Mouse (Mus musculus): ENCODE results near the gene Clint1.

Gene Clint1

DNA sequence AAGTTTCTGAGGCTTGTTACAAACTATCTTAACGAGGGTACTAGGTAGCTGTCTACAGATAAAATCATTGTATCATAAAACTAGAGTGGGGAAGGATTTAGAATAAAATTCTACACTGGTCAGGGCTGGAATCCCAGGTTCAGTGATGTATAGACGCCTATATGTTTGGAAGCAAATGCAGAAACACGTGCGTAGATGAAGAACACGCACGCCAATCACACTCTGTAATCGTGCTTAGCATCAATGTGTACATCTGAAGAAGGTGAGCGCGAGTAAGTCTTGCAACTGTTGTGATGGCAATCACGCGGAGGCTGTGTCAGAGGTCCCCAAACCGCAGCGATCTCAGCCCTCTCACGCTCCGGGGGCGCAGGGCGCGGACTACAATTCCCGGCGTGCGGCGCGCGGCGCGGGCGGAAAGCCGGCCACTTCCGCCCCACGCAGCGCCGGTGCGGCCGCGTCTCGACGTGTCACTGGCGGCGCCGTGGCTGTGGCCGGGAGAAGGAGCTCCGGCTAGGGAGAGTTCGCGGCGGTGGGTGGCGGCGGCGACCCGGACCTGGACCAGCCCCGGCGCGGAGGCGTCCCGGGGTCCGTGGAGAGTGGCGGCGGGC is at the start of gene Clint1:
Gene Clint1, plus strand, starts transcription at position 536 of the 608 bp plus-strand sequence.
- peak; percentile 69 for DNase-seq (ENCODE audit: low read depth)

GRCm38 (mm10) chr11:45804068-45804467 is 47.8 kb upstream of the Clint1 start:
- no peak for DNase-seq (ENCODE audit: low read depth)

- DNase-seq (ENCODE audit: low read depth), result peak; percentile 96
Observed at GRCm38 (mm10) chr11:45805312-45805772, 46.5 kb upstream of the Clint1 start.

GRCm38 (mm10) chr11:45805810-45806209 is 46.0 kb upstream of the Clint1 start:
- no peak for DNase-seq (ENCODE audit: low read depth)

- DNase-seq (ENCODE audit: low read depth), result no peak
Observed at GRCm38 (mm10) chr11:45806264-45806663, 45.6 kb upstream of the Clint1 start.

DNA sequence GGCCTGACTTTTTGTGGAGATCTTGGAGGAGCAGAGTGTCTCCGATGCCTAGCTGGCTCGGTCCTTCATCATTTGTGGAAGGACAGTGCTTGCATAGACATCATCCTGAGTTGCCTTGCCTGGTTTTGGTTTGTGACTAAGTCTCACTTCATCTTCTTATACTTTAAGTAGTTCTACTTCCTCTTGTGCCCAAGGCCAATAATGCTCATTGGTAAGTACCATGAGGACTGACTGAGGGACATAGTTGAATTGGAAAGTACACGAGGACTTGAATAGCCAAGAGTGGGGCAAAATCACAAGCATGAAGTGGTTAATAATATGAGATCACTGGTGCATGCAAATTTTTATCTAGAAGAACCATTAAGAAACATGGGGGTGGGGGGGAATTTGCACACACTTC is 45.0 kb upstream of the Clint1 start:
- no peak for DNase-seq (ENCODE audit: low read depth)

DNA sequence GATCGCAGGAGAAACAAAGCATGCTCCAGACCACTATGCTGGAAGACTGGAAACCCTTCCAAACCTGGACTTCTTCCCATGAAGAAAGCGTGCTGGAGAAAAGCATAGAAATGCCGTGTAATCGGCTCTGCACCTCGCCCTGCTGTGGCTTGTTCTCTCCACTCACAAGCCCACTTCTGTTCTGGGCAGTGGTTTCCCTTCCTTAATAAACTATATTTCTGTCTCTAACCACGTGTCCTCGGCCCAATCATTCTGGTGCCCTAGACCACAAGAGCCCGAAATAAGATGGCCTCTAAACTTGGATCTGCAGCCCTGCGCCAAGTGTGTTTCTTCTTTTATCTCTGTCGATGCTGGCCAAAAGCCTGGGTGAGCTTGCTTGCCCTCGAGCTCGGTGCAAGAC is 44.0 kb upstream of the Clint1 start:
- no peak for DNase-seq (ENCODE audit: low read depth)

GRCm38 (mm10) chr11:45809424-45809823 is 42.4 kb upstream of the Clint1 start:
- DNase-seq (ENCODE audit: low read depth), result no peak

DNA sequence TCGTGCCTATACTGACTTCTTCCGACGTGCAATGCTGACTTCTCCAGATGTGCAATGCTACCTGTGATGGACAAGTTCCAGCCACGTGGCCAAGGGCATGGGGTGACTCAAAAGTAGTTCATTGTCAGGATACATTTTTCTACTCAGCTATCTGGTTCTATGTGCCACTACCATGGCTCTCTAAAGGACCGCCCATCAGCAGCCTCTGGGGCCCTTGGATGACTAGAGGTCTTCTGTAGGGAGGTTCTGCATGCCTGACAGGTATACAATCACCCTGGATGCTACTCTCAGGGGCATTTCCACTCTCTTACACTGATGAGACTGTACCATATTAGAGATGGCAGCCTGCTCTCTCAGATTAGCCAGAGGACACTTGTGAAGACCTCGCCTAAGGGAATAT is 41.8 kb upstream of the Clint1 start:
- no peak for DNase-seq (ENCODE audit: low read depth)

- peak; percentile 71 for DNase-seq (ENCODE audit: low read depth)
Observed at GRCm38 (mm10) chr11:45810805-45811204, 41.0 kb upstream of the Clint1 start.

DNA sequence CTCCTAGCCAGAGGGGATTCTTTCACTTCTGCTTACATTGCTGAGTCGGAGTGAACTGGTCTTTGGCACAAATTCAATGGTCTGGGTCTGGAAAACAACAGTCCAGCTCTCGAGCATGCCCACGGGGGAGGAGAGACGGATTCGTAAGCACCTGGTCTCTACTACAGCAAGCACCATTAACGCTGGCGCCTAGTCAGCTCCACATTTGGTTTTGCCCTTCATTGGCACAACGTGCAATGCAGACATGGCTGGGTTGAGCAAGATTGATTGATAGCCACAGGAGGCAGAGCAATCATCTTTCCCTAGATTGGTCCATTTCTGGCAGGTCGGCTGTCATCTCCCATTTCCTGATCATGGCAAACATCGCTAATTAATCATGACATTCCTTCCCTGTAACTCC is 36.2 kb upstream of the Clint1 start:
- no peak for DNase-seq (ENCODE audit: low read depth)

DNA sequence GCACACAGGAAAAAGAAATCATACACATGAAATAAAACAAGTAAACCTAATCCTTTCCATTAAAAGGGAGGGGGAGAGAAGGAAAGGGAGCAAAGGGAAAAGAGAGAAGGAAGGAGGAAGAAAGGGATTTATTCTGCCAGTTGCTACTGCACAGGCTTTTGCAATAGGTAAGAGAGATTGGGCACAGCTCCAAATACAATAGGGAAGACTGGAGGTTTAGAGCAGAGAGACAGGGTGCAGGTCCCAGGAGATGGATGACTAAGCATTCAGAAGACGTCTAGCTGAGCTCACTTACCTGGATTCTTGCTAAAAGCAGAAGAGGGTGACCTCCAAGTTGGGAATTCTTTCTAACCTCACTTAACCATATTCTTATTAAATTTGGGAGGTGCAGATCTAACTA is 35.1 kb upstream of the Clint1 start:
- no peak for DNase-seq (ENCODE audit: low read depth)

DNA sequence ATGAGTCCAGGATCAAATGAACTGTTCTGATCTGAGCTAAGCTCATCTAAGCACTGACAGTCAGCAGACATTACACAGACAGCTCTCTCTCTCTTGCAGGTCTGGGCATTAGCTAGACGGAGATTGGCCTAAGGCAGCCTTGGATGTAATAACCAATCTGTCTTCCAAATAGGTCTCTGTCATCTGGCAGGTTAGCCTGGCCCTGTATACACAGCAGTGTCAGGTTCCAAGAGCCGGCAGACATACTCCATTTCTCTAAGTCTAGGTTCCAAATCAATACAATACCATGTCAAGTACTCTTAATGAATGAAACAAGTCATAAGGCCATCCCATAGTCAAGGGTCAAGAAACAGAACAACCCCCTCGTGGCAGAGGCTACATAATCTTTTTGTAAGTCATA is 33.9 kb upstream of the Clint1 start:
- no peak for DNase-seq (ENCODE audit: low read depth)

DNA sequence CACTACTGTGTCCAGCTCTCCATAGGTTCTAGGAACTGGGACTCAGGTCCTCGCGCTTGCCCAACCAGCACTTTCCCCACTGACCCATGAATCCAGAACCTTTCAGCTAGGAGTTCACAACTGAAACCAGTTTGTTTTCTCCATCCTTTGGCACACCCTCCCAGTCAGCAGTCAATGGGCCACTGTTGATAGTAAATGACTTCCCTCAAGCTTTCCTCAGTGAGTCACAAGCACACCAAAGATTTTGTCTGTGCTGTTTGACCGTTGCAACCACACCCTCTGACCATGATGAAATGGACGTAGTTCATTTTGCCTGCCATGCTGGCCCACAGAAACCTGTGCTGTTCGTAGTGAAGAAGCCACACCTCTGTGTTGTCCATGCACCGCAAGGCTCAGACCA is 30.9 kb upstream of the Clint1 start:
- DNase-seq (ENCODE audit: low read depth), result no peak

GRCm38 (mm10) chr11:45830112-45830511 is 21.7 kb upstream of the Clint1 start:
- no peak for DNase-seq (ENCODE audit: low read depth)

- DNase-seq (ENCODE audit: low read depth), result no peak
Observed at GRCm38 (mm10) chr11:45830743-45831310, 21.0 kb upstream of the Clint1 start.

GRCm38 (mm10) chr11:45831476-45832143 is 20.2 kb upstream of the Clint1 start:
- no peak for DNase-seq (ENCODE audit: low read depth)

GRCm38 (mm10) chr11:45835625-45836255 is 16.1 kb upstream of the Clint1 start:
- DNase-seq (ENCODE audit: low read depth), result no peak

GRCm38 (mm10) chr11:45837257-45837817 is 14.5 kb upstream of the Clint1 start:
- no peak for DNase-seq (ENCODE audit: low read depth)

GRCm38 (mm10) chr11:45838450-45838849 is 13.4 kb upstream of the Clint1 start:
- DNase-seq (ENCODE audit: low read depth), result no peak

DNA sequence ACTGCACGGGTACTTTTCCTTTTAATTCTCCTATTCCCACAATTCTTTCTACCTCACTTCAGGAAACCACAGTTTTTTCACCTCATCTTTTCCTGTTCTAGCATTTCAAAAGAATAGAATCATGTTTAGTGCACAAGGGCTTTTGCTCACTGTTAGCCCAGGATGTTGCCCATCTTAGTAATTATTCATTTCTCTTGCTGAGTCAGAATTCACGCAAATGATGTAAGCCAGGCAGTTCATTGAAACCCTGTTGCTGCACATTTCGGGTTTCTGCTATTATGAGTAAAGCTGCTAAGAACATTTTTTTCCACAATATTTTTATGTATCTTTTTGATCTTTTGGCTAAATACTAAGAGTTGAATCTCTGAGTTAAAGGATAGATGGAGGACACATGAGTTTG is 11.5 kb upstream of the Clint1 start:
- DNase-seq (ENCODE audit: low read depth), result no peak

DNA sequence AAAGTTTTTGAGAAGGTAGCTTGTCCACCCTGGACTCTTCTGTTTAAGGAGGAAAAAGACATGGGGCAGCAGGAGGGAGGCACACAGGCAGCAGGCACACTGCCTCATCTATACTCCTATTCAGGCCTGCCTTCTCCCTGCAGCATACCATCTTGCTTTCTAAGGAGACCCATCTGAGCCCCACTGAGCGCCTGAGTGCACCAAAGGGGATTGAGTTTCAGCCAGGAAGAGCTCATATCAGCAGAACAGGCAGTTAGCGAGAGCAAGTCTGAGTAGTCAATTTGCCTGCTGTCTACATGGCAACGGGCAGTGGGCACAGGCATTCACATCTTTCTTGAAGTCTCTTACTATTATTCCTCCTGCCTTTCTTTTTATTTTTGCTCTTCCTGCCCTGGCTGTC is 5.8 kb upstream of the Clint1 start:
- no peak for DNase-seq (ENCODE audit: low read depth)

DNA sequence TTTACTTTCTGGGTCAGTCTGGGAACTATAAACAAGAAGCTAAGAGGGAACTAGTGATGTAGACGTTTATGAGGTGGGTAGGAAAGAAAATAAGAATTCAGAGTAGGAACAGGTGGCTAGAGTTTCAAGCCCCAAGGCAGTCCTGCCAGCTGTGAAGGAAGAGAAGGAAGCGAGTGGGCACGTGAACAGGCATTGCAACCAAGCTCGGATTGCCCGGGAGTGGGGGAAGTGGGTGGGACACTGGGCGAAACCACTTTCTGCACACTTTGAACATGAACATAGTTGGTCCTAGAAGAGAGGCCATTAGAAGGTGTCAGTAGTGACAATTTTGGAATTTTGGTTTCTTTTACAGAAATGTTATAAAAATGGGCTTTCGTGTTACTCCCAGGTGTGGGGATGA is 4.3 kb upstream of the Clint1 start:
- DNase-seq (ENCODE audit: low read depth), result no peak

Measured in c-Kit-positive CD71-positive TER-119-negative erythroid progenitor cells, embryonic 14.5 days (primary cell).